Mouse (Mus musculus) retina, postnatal 7 days (tissue): ENCODE data around the gene Gcgr.
"Not testable (repeated sequence)": the region's sequence is repeated elsewhere in the genome, so short reads cannot be mapped to it uniquely, and the experiment has no call there.

Source experiments
- DNase-seq: peaks from one replicate; pipeline ENCODE4 v3.0.0-alpha.2; 2012; ENCODE audit warnings: low read depth, low spot score

Gcgr gene

DNA sequence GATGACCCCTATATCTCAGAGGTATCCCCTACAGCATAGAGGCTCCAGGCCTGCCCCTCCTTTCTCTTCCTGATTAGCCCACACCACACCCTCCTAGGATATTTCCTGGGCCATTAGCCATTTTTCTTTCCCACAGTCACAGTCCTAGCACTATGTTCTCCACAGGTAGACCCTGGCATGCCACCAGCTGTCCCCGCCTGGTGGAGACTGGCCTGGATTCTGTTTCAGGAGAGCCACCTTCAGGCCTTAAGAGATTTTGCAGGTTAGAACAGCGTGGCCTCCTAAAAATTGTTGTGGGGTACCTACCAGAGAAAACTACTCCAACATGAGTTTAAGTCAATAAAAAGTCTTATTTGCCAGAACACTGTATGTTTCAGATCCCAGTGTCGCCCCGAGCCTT lies 23.6 kb upstream of the Gcgr start:
- no peak for DNase-seq

DNA sequence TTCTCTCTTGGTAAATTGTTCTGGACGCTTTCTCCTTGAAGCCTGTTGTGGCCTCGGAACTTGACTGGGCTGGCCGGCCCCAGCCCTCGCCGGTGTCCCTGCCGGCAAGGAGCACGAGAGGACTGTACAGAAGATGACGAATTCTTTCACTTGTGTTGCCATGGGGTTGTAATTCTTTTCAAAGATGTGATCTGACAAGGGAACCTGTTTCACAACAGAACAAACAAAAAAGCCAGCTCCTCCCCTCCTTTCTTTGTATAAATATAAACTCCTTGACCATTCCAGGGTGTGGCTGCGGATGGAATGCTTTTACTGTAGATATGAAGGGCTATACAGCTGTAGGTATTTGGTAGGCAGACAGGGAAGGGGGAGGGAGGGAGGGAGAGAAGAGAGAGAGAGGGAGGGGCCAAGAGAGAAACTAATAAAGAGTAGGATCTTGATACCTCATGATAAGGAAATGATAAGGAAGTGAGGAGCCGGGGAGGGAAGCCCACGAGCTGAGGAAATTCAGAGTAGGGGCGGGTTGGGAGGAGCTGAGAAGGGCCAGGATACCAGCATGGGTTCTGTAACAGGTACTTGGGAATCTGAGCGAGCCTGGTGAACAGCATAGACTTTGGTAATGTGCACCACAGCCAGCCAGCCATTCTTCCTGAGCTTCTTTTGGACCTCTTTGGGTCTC lies 22.7 kb upstream of the Gcgr start:
- DNase-seq: no peak

DNA sequence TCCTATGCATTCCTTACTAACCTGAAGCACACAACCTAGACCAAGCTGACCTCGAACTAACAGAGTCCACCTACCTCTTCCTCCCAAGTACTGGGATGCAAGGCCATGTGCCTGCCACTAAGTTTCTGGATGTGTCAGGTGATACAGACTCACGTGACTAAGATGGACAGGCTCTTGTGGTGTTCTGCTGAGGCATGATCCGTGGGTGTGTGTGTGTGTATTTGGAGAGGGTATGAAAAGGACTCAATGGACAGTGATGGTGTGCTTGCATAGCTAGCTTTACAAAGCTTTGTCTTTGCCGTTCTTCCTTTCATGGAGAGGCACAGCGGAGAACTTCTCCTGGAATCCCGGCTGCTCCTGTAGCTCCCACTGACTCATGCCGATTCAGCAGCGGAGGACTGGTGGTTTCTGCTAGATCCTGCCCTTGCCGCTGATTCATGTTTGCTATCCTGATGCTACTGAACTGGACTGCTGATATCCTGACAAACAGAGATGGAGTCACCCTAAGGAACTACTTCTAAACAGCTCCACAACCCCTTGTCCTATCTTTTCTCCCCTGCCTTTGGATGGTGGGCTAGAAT lies 22.1 kb upstream of the Gcgr start:
- DNase-seq: no peak

DNA sequence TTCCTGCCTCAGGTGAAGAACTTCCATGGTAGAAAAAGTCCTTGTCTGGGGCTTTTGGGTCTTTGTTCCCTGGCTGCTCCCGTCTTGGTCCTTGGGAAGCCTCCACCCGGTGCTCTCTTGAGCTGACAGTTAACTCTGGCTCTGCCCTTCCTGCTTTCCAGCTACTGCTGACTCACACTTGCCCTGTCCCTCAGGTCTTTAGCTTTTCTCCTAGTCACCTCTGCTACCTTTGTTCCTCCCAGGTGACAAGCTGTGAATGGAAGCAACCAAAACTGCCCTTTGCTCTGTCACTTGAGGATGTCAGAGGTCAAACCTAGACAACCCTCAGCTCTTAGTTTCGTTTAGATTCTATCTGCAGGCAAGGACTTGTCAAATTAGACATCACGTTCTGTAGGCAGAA lies 20.6 kb upstream of the Gcgr start:
- no peak for DNase-seq

DNA sequence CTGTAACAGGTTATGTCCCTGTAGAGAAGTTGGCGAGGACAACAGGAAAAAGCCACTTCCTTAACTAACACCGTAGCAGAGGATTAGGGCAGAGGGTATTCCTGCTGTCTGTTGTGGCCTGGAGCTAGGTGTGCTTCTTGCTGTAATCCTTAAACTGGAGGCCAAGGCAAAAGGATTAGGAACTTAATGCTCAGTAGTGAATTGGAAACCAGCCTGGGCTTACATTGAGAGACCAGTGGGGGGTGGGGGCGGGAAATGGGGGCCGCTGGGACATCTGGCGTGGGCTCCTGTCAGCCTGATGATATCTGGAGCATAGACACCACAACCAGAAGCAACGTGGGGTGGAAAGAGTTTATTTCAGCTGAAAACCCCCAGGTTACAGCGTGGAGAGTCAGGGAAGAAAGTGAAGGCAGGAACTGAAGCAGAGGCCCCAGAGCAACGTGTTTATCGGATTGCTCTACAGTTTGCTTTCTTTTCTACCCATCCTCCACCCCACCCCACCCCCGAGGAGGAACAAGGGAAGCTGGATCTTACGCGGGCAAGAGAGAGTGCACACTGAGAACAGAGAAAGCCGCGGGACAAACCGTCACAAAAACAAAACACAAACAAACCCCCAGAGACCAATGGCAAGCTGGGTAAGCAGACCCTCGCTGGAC lies 20.0 kb upstream of the Gcgr start:
- no peak for DNase-seq

DNA sequence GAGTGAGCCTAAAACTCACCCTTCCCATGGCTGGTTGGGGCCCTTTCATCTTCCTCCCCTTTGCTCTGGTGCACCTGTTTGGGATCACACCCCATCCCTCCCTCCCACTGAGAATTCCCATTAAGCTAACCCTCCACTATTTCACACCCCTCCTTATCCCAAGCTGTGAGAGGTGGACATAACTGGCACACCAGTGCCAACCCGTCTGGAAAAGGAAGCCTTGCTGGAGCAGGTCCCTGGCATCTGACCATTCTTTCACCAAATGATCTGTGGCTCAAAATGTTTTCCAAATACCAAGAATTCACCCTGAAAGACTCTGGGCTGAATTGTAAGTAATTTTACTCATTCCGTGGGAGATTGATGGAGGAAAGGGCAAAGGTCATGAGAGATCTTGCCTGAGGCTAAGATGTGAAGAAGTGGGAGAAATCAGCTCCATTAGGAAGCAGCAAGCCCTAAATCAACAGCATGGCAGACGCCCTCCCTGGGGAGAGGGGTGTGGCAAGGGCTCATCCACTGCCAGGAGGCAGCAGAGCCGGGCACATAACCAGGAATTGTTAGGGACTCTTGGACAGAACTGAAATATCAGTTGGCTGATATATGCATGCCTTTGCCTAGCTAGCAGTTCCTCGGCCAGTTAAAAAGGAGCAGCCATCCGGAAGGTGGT lies 17.6 kb upstream of the Gcgr start:
- DNase-seq: no peak

DNA sequence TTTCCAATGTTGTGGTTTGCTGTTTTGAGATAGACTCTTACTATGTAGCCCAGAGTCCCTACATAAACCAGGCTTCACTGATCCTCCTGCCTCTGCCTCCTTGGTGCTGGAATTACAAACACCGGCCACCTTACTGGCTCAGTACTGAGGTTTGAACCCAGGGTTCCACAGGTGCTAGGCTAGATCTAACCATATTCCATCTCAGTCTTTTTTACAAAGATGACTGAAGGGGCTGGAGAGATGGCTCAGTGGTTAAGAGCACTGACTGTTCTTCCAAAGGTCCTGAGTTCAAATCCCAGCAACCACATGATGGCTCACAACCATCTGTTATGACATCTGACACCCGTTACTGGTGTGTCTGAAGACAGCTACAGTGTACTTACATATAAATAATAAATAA lies 16.2 kb upstream of the Gcgr start:
- not testable (repeated sequence) for DNase-seq

DNA sequence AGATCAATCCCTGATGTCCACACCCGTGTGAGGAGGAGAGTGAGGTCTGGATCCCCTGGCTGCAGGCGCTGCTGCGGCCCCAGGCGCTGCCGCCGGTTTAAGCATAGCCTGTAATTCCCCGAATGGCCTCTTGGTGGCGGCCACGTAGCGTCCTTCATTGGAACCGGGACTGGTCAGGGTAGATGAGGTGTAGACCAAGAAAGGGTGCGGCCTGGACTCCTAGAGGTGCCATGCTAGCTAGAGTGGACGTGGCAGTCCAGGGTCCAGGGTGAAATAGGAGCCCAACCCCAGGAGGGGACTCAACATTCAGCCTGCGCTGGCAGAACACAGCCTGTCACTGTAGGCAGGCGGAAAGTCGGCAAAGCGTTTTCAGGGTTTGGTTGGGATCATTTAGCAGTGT lies 14.9 kb upstream of the Gcgr start:
- peak; percentile 73 for DNase-seq

DNA sequence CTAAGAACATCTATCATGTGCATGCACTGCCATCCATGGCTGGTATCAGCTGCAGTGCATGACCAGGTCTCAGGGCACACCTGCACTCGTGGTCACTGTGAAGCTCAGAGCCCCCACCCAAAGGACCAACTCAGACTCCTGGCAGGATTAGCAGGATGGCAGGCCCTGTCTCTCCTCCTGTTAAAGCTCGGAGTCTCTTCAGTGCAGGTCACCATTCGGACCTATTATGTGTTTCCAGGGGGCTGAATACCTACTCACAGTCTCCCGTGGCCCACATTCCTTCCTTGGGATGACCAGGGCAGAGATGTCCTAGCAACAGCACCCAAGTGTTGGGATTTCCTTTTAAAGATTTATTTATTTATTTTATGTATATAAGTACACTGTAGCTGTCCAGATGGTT lies 13.4 kb upstream of the Gcgr start:
- DNase-seq: no peak

DNA sequence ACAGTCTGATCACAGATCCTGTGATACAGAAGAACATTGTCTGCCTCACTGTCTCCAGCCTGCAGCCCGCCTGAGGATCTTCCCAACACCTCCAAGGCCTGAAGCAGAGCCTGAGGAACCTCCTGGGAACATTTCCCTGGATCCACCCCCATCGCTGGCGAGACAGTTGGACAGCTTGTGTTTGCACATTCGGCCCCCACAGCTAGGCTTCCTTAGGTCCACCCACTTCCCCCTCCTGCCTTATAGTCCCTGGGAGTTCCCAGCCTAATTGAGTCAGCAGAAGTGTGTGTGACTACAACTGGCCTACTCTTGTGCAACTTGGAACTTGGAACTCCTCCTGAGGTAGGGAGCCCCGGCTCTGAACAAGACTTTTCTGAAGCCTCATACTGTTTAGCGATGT lies 12.5 kb upstream of the Gcgr start:
- no peak for DNase-seq

DNA sequence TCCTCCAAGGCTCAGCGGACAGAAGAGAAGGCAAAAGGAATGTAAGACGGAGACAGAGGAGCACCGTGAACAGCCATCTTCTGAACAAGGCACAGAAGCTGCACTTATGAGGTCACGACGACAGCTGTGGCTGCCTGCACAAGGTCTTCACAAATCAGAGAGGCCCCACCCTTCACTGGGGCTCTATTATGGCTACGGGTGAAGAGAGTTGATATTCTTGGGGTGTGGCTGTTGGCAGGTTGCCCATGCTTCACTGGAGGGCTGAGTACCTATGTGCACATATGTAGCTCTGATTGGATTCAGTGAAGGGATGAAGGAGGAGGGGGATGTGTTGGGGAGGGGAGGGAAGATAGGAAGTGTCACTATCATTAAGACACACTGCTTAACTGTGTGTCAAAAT lies 11.9 kb upstream of the Gcgr start:
- DNase-seq: no peak

DNA sequence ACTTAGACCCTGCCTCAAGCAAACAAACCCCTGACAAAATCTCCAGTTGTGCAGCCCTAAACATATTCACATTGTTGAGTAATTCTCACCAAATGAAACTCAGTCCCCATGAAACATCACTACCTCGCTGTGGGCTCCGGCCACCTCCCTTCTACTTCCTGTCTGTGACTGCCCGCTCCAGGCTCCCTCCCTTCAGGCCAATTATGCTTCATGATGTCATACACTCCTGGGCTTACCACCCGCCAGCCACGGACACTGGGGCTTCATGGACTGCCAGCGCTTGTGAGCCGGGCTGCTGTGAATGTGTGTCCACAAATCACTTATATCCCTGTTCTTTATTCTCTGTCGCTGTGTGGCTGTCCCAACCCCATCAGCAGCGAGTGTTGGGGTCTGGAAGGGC lies 10.8 kb upstream of the Gcgr start:
- no peak for DNase-seq

DNA sequence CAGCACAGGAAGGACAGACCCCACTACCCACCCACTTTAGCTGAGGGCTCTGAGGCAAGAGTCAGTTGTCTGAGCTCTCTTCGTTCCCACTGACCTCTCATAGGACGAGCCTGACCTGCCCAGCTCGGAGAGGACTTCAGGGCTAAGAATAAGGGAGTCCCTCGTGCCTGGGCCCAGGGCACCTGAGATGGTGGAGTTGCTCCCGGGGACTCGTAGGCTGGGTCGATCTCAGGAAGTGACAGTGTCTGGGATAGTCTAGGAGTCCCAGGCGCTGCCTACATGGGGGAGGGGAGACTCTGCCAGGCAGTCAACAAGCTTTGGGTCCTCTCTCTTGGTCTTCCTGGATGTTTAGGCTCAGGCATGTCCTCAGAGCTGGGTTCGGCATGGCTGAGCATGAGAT lies 10.0 kb upstream of the Gcgr start:
- no peak for DNase-seq

DNA sequence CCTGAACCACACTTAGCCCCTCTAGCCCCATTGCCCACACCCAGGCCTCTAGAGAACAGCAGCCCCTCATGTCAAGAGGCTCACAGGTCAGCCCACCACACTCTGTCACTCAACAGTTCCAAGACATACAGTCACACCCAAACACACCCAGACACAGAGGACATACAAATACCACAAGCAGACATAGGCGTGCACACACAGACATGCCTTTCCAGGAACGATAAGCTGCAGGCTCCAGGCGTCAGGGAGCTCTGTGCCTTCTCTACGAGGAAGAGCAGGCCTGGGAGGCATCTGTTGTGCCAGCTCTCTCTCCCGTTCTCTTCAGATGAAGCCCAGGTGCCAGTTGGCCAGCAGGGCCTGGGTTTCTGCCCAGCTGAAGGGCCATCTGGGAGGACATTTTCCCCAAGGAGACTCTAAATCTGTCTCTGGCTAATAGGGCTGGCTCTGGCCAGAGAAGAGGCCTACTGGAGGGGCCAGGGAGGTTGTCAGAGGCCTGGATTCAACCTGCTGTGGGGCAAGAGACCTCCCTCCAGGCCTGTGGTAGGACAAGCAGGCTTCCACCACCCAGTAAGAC lies 9.4 kb upstream of the Gcgr start:
- no peak for DNase-seq

DNA sequence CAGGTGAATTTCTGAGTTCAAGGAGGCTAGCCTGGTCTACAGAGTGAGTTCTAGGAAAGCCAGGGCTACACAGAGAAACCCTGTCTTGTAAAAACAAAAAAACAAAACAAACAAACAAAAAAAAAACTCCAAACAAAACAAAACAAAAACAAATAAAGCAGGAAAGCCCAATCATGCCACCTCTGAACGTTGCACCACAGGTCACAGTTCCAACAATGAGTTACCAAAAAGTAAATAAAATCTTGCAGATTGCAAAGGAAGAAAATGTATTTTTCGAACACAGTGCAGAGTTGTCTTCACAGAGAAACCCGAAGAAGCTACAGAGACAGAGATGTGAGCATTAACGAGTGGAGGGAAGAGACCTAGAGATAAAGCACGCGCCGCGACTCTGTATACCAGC lies 7.9 kb upstream of the Gcgr start:
- no peak for DNase-seq

DNA sequence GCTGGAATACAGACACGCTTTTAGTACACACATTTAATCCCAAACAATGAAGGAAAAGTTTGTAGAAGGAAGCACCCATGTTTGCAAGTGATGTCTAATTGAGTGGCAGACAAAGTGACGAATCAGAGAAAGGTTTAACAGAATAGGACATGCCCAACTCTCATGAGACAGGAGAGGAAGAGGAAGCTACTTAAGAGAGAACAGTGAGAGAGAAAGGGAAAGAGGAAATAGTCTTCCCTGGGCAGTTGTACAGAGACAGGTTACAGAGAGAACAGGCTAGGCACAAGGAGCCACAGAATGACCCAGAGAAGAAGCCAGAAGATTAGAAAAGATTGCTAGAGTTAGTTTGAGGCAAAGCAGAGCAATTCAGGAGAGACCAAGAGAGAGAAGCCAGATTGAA lies 4.5 kb upstream of the Gcgr start:
- DNase-seq: no peak

DNA sequence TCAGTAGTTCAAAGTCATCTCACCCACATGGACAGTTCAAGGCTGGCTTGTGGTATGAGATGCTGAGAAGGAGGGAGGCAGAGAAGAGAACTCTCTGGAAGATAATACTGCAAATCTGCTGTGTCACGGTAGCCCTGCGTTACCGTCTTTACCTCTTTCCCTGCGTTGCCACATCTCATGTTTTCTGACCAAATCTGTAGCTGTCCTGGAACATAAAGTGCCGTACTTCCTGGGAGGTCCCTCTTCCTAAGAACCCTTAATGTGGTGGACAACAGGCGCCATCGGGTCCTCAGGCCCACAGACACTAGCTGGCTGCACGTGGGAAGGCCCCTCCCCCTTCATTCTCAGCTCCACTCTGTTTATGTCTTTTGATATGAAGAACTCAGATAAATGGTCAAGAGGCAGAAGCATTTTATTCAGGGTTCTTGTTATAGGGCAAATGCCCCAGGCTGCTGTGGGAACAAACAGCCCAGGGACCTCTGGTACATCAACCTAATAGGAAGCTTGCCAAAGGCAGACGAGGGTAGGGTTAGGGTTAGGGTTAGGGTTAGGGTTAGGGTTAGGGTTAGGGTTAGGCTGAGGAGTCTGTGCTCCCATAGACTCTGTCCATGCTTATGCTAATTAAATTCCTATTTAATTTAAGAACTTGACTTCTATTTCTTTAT lies 2.7 kb upstream of the Gcgr start:
- DNase-seq: no peak

DNA sequence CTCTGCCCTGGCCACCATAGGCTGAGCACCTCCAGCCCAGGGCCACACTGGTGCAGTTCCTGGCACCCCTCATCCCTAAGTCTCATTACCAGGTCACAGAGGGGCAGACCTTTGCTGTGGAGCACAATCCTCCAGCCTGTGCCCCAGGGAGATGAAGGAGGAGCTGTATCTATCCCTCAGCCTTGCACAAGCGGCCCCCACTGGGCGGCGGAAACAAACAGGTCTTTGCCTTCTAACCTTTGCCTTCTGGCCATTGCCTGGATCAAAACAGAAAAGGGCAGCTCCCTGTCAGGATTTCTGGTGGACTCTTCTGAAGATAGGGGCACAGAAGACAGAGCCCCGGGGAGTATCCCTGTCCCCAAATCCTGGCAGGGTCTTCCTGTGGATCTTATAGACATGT lies 1.6 kb upstream of the Gcgr start:
- DNase-seq: no peak

DNA sequence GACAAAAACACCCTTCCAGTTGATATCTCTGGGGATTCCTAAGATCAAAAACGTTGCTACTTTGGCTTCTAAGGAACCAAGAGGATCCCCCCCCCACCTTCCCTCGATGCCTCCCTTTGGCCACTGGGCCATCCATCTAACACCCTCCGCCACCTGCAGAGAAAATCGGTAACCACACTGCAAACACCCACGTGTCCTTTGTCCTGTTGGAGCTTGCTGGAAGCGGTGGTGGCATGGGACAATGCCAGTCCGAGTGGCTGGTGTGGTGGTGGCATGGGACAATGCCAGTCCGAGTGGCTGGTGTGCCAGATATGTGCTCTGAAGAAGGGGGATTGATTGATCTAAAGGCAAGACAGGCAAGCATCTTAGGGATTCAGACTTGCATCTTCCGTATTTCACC lies 1.1 kb downstream of the Gcgr start:
- DNase-seq: no peak

DNA sequence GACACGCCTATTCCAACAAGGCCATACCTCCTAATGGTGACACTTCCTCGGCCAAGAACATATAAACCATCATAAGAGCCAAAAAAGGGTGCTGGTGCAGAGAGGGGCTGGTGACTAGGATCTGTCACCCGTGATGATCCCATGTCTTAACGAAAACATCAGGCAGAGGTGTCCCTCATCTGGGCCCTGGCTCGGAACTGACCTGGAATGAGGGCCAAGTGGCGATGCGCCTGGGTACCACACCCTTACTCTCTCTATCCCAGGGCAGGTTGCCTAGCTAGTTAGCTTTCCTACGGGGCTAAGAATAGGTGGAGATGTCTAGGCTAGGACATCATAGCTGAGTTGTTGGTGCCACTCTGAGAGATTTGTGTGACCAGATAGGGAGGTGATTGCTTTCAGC lies 3.6 kb downstream of the Gcgr start:
- no peak for DNase-seq

DNA sequence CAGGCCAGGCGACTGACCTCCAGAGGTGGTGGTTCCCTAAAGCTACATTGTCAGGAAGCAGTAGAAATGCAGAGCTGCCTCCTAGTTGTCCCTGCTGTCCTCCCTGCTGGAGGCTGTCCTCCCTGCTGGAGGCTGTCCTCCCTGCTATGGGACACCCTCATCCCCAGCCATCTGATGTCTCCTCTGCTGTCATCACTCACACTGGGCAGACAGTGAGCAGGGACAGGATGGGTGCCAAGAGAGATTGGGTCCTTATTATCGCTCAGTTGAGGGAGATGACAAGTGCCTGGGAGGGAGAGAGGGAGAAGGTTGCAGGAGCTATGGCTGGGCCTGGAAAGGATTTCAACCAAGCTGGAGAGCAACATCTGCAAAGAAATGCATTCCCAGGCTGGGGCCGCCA lies 4.6 kb downstream of the Gcgr start:
- DNase-seq: no peak

DNA sequence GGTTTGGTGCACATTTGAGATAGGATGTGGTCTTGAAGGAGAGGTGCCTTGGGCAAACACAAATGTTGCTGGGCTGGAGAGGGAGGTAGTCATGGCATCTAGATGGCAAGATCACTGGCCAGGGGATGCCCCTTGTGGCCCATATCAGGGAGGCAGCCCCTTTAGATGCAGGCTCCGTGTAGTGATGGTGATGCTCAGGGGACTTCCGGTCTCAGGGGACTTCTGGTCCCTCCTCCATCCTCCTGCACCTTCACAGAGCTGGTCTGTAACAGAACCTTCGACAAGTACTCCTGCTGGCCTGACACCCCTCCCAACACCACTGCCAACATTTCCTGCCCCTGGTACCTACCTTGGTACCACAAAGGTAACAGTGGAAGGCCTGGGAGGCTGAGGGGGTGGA lies 5.3 kb downstream of the Gcgr start:
- DNase-seq: no peak
